Mouse (Mus musculus) E14TG2a.4 (cell line): Measurements from ENCODE around the gene Gpc5.

Source experiments
- H3K27me3 ChIP-seq: 2 replicates; pipeline ENCODE4 v1.6.1; 2014; ENCODE audit warnings: low read length, control low read depth; ENCODE audit not compliant: insufficient read depth
- H3K36me3 ChIP-seq: 2 replicates; pipeline ENCODE4 v1.6.1; 2014; ENCODE audit warnings: low read length, control low read depth; ENCODE audit not compliant: insufficient read depth
- H3K4me1 ChIP-seq: replicated peaks from 2 replicates; pipeline ENCODE4 v1.6.1; 2014; ENCODE audit warnings: low read depth, low read length, control low read depth
- H3K4me3 ChIP-seq: replicated peaks from 2 replicates; pipeline ENCODE4 v1.5.1; 2014; ENCODE audit warnings: mild to moderate bottlenecking, low read length
- H3K9me3 ChIP-seq: 2 replicates; pipeline ENCODE4 v1.6.1; 2014; ENCODE audit warnings: low read length, control low read depth
- CTCF ChIP-seq: conservative IDR thresholded peaks from 2 replicates; pipeline ENCODE4 v1.5.1; 2014; ENCODE audit warnings: low read length
- NANOG ChIP-seq: IDR thresholded peaks from 2 replicates; pipeline ENCODE4 v1.6.1; 2014; ENCODE audit warnings: borderline replicate concordance, low read length, mixed read lengths
- POU5F1 ChIP-seq: IDR thresholded peaks from 2 replicates; pipeline ENCODE4 v1.6.1; 2014; ENCODE audit warnings: low read length, borderline replicate concordance

Gene Gpc5

DNA sequence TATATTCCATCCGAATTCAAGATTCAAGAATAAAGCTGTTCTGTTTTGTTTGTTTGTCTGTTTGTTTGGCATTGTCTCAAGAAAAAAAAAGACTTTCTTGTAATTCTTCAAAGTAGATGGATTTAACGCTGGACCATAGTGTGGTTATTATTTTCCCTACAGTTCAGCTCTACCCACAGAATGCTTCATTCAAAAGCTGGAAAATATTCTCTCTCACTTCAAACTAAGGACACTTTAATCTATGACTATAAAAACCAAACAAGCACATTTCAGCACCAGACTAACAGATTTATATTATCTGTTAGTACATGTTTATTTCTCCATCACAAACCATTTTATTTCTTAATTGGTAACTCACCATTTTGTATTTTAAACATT is 489.2 kb downstream of the Gpc5 start:
- Histone ChIP-seq H3K4me3 (no peak overlapping the region), H3K4me1 (no peaks in the 10 kb centered on the region), H3K27me3 (no peaks in the 10 kb centered on the region), H3K9me3 (no peaks in the 10 kb centered on the region), H3K36me3 (no peaks in the 10 kb centered on the region)
- TF ChIP-seq CTCF (no peak), POU5F1 (no peak), NANOG (no peak)

DNA sequence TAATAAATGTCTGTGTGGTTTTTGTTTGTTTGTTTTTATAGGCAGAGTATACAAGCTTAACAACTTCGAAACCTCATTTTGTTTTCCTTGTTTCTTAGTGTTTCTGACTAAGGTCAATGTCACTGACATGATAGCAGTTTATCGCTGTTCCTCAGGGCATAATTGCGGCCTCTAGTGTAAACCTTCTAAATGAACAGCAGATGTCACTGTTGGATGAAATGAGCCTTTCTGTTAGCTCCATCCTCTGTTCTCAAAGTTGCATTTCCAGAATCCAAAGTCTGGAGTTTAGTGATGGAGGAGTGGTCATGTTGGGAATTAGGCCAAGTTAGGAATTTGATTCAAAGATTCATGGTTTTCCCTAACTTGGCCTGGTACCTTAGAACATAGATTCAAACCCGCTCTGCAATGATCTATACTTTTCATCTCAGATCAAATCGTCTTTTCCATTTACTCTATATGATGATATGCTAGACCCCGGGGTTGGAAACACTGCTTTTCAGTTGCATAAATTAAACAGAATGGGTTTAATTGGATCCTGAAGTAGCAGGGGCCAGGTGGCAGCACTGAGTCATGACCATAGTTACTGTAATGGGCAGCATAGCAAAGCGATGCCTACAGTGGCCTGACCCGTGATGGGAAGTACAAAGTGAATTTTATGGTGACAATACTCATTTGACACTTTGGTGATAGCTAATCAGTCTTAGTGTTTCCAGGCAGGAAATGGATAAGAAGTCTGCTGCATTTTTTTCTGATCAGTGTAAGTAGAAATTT is 508.4 kb downstream of the Gpc5 start:
- no peaks in the 10 kb centered on the region for H3K36me3 ChIP-seq
- no peaks in the 10 kb centered on the region for H3K9me3 ChIP-seq
- TF ChIP-seq POU5F1 = no peak
- peak; percentile 44 for TF ChIP-seq CTCF
- H3K4me1 ChIP-seq = no peaks in the 10 kb centered on the region
- no peaks in the 10 kb centered on the region for H3K27me3 ChIP-seq
- no peak overlapping the region for H3K4me3 ChIP-seq

DNA sequence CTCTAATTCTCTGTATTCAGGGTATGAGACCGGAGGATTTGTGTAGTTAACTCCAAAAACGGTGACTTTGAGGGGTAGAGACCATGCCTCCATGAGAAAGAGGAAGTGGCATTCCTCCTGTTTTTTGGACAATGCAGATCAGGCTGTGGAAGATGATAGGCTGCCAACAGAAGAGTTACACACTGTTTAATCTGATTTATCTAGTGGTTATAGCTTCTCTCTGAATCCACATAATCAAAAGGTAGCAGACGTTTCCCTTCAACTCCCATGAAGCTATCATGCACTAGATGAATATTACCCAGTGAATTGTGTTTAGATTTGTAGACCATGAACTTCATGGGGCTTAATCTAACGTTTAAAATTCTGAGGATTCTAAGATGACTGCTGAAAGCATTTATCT is 522.1 kb downstream of the Gpc5 start:
- no peaks in the 10 kb centered on the region for H3K36me3 ChIP-seq
- no peaks in the 10 kb centered on the region for H3K9me3 ChIP-seq
- no peaks in the 10 kb centered on the region for H3K4me1 ChIP-seq
- TF ChIP-seq POU5F1 = no peak
- no peak for TF ChIP-seq NANOG
- TF ChIP-seq CTCF = no peak
- H3K27me3 ChIP-seq = no peaks in the 10 kb centered on the region
- H3K4me3 ChIP-seq = no peak overlapping the region

DNA sequence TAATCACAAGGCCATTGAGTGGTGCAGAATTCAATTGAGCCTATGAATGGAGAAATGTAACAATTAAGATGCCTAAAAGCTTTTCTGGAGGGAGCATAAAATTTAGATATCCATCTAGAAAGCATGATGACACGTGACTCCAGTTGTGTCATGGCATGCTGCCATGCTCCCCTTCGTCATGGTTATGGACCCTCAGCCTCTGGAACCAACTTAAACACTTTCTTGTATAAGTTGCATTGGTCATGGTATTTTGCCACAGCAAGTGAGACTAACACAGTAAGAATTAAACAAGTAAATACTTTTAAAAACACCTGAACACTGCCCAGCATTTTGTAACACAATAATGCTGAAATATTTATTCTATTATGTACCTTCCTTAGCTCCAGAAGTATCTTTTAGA is 524.3 kb downstream of the Gpc5 start:
- Histone ChIP-seq H3K4me3 (no peak overlapping the region), H3K36me3 (no peaks in the 10 kb centered on the region), H3K27me3 (no peaks in the 10 kb centered on the region), H3K4me1 (no peaks in the 10 kb centered on the region), H3K9me3 (no peaks in the 10 kb centered on the region)
- no peak for TF ChIP-seq POU5F1
- no peak for TF ChIP-seq NANOG
- TF ChIP-seq CTCF = no peak

GRCm38 (mm10) chr14:115616846-115617245 is 524.8 kb downstream of the Gpc5 start:
- H3K4me3 ChIP-seq = no peak overlapping the region

DNA sequence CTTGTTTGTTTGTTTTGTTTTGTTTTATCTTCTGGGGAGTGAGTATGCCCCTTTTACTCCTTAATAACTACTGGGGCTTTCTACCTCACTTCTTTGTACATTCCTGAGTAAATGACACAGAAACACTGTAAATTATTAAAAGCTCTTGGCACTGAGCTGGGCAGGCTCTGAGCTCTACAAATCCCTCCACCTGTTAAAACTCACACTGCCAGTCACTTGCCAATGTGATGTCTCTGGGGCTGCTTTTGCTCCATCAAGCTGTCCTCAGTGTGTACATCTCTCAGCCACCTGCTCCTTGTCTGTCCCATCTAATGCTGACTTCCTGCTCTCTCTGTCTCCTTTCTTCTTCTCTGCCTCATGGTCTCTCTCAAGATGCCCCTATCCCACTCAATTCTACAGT is 528.5 kb downstream of the Gpc5 start:
- TF ChIP-seq POU5F1 (no peak), NANOG (no peak), CTCF (no peak)

More at GRCm38 (mm10) chr14:115616846-115617245, 524.8 kb downstream of the Gpc5 start:
- TF ChIP-seq CTCF (no peak), POU5F1 (no peak), NANOG (no peak)
- H3K9me3 ChIP-seq = no peaks in the 10 kb centered on the region
- no peaks in the 10 kb centered on the region for H3K4me1 ChIP-seq
- H3K27me3 ChIP-seq = no peaks in the 10 kb centered on the region
- H3K36me3 ChIP-seq = no peaks in the 10 kb centered on the region

DNA sequence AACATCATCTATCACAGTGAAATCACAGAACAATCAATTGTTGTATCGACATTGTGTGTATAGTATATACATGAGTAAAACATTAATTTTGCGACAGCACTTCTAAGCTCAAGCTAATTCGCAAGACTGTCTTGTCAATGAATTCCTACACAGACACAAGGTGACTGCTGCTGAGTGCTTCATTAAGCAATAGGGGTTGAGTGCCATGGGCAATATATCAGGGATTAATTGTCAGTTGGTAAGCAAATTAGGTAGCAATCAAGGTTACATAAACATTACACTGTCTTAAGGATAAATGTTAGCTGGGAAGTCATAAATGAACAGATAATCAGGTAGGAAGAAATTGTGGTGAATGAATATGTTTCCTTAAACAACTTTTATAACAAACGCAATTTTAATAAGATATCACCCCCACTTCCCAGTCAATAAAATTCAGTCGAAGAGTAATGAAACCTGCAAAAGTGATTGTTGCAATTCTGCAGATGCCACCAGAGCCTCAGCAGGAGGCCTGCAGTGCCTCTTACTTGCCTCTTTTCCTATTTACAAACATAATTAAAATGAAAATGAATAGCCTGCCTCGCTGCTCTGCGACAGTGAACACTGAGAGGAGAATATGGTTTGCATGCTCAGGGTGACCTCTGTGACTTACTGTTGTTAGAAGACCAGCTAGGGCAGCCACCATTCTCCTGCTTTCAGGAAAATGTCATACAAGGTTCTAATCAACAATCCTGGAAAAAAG is 539.3 kb downstream of the Gpc5 start:
- Histone ChIP-seq H3K36me3 (no peaks in the 10 kb centered on the region), H3K4me1 (no peaks in the 10 kb centered on the region), H3K4me3 (no peak overlapping the region), H3K9me3 (no peaks in the 10 kb centered on the region), H3K27me3 (no peaks in the 10 kb centered on the region)
- TF ChIP-seq POU5F1 (no peak), CTCF (no peak), NANOG (no peak)

More for the DNA sequence above, 528.5 kb downstream of the Gpc5 start:
- no peaks in the 10 kb centered on the region for H3K4me1 ChIP-seq
- H3K9me3 ChIP-seq = no peaks in the 10 kb centered on the region
- H3K36me3 ChIP-seq = no peaks in the 10 kb centered on the region
- no peak overlapping the region for H3K4me3 ChIP-seq
- H3K27me3 ChIP-seq = no peaks in the 10 kb centered on the region

DNA sequence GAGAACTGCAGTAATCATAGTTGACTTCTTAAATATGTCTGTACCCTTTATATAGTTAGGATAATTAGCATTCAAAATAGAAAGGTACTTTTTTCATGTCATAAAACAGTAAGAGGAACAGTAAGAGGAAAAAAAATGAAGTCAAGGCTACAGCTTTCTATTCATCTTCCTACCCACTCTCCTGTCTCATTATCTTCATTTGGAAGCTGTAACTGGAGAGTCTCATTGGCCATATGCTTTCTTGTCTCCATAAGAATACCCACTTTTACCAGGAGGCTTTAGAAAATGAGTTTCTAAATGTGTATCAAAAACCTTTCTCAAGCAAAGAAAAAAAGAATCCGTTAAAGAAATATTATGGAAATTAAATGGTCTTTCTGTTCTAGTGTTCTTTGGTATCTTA is 541.3 kb downstream of the Gpc5 start:
- no peaks in the 10 kb centered on the region for H3K9me3 ChIP-seq
- no peaks in the 10 kb centered on the region for H3K4me1 ChIP-seq
- H3K36me3 ChIP-seq = no peaks in the 10 kb centered on the region
- H3K27me3 ChIP-seq = no peaks in the 10 kb centered on the region
- TF ChIP-seq CTCF (no peak), NANOG (no peak), POU5F1 (no peak)
- H3K4me3 ChIP-seq = no peak overlapping the region

GRCm38 (mm10) chr14:115679875-115680274 is 587.9 kb downstream of the Gpc5 start:
- Histone ChIP-seq H3K4me3 (no peak overlapping the region), H3K4me1 (no peaks in the 10 kb centered on the region), H3K36me3 (no peaks in the 10 kb centered on the region), H3K27me3 (no peaks in the 10 kb centered on the region), H3K9me3 (no peaks in the 10 kb centered on the region)
- TF ChIP-seq NANOG (no peak), POU5F1 (no peak), CTCF (no peak)
